Mouse (Mus musculus) myocyte (in vitro differentiated cells): ENCODE data around the gene Slc30a3. TPM values are rescaled to one million over a fixed set of nuclear protein-coding genes. Genes with fewer than 3 reads are reported as not detected.

Source experiments
- H3K27me3 ChIP-seq: one replicate; pipeline ENCODE4 v1.6.1; 2011; ENCODE audit not compliant: control insufficient read depth, insufficient read depth, insufficient read length
- H3K36me3 ChIP-seq: one replicate; pipeline ENCODE4 v1.6.1; 2011; ENCODE audit not compliant: control insufficient read depth, insufficient read depth
- H3K4me2 ChIP-seq: one replicate; pipeline ENCODE4 v1.6.1; 2011; ENCODE audit warnings: low read depth, control low read depth
- H3K4me3 ChIP-seq: one replicate; pipeline ENCODE4 v1.5.1; 2011; ENCODE audit warnings: mild to moderate bottlenecking, control low read depth, moderate library complexity
- H3K79me2 ChIP-seq: one replicate; pipeline ENCODE4 v1.6.1; 2011; ENCODE audit not compliant: control insufficient read depth, insufficient read depth
- H3ac ChIP-seq: one replicate; pipeline ENCODE4 v1.6.1; 2011; ENCODE audit not compliant: control insufficient read depth, insufficient read length
- CEBPB ChIP-seq: IDR thresholded peaks from 2 replicates; pipeline ENCODE4 v1.6.1; 2011; ENCODE audit warnings: mild to moderate bottlenecking, moderate library complexity; ENCODE audit not compliant: poor library complexity, insufficient read depth, severe bottlenecking
- E2F4 ChIP-seq: IDR thresholded peaks from one replicate; pipeline ENCODE4 v1.6.1; 2011; ENCODE audit warnings: mild to moderate bottlenecking, control low read depth, moderate library complexity; ENCODE audit not compliant: insufficient read depth
- MAX ChIP-seq: IDR thresholded peaks from one replicate; pipeline ENCODE4 v1.6.1; 2011; ENCODE audit warnings: low read depth, mild to moderate bottlenecking, control low read depth
- MYOD1 ChIP-seq, 3 experiments: IDR thresholded peaks; one replicate each; pipeline ENCODE4 v1.6.1; 2011; ENCODE audit warnings: control low read depth in 2 of 3, low read depth in 2 of 3, mild to moderate bottlenecking in 2 of 3, moderate library complexity in 1 of 3; ENCODE audit not compliant: insufficient read length in 2 of 3, control insufficient read depth in 1 of 3
- MYOG ChIP-seq, 3 experiments: IDR thresholded peaks; one replicate each; pipeline ENCODE4 v1.6.1; 2011; ENCODE audit warnings: control low read depth in 2 of 3, low read depth in 2 of 3, mild to moderate bottlenecking in 2 of 3; ENCODE audit not compliant: insufficient read length in 2 of 3, control insufficient read depth in 1 of 3, insufficient read depth in 1 of 3
- POLR2A ChIP-seq: IDR thresholded peaks from one replicate; pipeline ENCODE4 v1.6.1; 2011; ENCODE audit warnings: low read depth, mild to moderate bottlenecking, control low read depth, moderate library complexity; ENCODE audit not compliant: insufficient read length
- POLR2AphosphoS2 ChIP-seq: IDR thresholded peaks from one replicate; pipeline ENCODE4 v1.6.1; 2011; ENCODE audit warnings: low read depth, control low read depth; ENCODE audit not compliant: insufficient read length
- REST ChIP-seq: IDR thresholded peaks from one replicate; pipeline ENCODE4 v1.6.1; 2011; ENCODE audit warnings: mild to moderate bottlenecking, control low read depth, moderate library complexity; ENCODE audit not compliant: insufficient read depth, insufficient read length
- SRF ChIP-seq: IDR thresholded peaks from one replicate; pipeline ENCODE4 v1.6.1; 2011; ENCODE audit warnings: low read depth; ENCODE audit not compliant: control insufficient read depth, insufficient read length
- TCF12 ChIP-seq: IDR thresholded peaks from one replicate; pipeline ENCODE4 v1.6.1; 2011; ENCODE audit warnings: mild to moderate bottlenecking, control low read depth; ENCODE audit not compliant: poor library complexity, insufficient read depth, severe bottlenecking
- TCF3 ChIP-seq: IDR thresholded peaks from one replicate; pipeline ENCODE4 v1.6.1; 2011; ENCODE audit warnings: low read depth, control low read depth; ENCODE audit not compliant: insufficient read length
- USF1 ChIP-seq: IDR thresholded peaks from one replicate; pipeline ENCODE4 v1.6.1; 2011; ENCODE audit warnings: low read depth, mild to moderate bottlenecking, control low read depth, moderate library complexity
- polyA plus RNA-seq: library from polyadenylated mRNA; unstranded; fragments of >200 nt; fragmentation: generic; extraction: Trizol; gene quantifications from one replicate; pipeline ENCODE4 v1.2.1, GENCODE M21; 2012; ENCODE audit warnings: missing spikeins

The Slc30a3 gene
- polyA plus RNA-seq, 1 experiment = 0.19 TPM

DNA sequence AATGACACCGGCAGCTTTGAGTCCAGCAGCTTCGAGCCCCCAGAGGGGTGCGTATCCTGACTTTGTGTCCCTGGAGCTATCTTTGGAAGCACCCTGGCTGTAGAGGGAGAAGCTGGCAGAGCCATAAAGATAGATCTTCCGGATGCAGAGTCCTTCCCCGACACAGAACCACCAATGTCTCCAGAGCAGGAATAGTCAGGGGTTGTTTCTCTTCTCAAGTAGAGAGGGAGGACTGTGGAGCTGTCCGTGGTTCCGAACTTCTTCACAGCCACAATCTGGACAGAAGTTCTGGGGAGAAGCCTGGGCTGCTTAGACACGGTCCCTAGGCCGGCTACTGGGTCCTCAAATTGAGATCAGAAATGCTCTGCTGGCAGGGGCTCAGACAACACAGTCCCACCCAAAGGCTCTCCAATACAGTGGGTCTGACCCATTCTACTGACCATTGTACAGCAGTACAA lies 31.0 kb upstream of the Slc30a3 start:
- H3ac ChIP-seq = no peak overlapping the region
- TF ChIP-seq TCF12 (no peak), REST (peak; percentile 68), CEBPB (no peak), E2F4 (no peak), SRF (no peak), POLR2A (no peak)
- no peaks in the 10 kb centered on the region for H3K79me2 ChIP-seq
- H3K4me2 ChIP-seq = no peak overlapping the region
- no peak overlapping the region for H3K4me3 ChIP-seq
- no peaks in the 10 kb centered on the region for H3K36me3 ChIP-seq
- peaks cover 22% of the 10 kb centered on the region for H3K27me3 ChIP-seq

DNA sequence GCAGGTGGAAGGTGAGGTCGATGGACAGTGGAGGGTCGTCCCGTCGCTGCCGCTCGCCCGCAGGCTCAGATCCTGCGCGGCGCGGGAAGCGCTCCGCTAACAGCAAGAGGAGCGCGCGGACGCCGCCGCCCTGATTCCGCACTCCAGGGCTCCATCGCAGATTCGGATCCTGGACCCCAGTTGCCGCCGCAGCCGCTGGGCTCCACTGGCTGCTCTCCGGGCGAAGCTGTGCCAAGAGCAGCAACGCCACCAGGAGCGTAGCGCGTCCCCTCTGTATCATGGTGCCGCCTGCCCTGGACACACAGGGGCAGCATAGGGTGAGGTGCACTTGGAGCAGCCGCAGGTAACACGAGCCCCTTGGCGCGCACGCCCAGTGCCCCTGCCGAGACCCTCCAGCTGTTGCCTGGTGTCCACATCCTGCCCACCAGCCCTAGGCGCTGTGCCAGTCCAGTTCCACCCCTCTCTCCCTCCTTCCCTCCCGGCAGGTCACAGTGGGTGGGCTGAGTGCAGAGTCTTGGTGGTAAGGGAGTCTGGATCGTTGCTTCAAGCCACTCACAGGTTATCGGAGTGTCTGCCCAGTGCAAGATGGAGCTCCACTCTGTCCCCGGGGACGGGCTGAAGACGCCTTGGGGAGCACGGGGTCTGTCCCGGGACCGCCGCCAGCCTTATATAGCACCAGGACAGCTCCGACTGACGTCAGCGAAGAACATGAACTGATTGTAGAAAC lies 30.4 kb upstream of the Slc30a3 start, which contains the start of gene Ucn:
Gene Ucn, minus strand, starts transcription at position 589 of the 727 bp plus-strand sequence.
- no peak for TF ChIP-seq E2F4
- no peak for TF ChIP-seq POLR2A
- TF ChIP-seq MYOG (IDR thresholded peaks at IDR 0.05; ENCODE audit: control insufficient read depth in 1 of 3, insufficient read depth in 1 of 3, insufficient read length in 2 of 3, low read depth in 2 of 3) = peak in 2 of 3 experiments; percentile 54 to 60
- TF ChIP-seq SRF = no peak
- no peak for TF ChIP-seq USF1
- peak; percentile 47 for TF ChIP-seq POLR2AphosphoS2
- peak in 2 of 3 experiments; percentile 40 to 69 for TF ChIP-seq MYOD1 (IDR thresholded peaks at IDR 0.05; ENCODE audit: control insufficient read depth in 1 of 3, insufficient read length in 2 of 3, low read depth in 2 of 3)
- no peak for TF ChIP-seq CEBPB
- Histone ChIP-seq H3K4me3 (no peak within 1 kb of the TSS), H3K36me3 (no peaks in the 10 kb centered on the region), H3ac (no peak within 1 kb of the TSS), H3K4me2 (no peak within 1 kb of the TSS), H3K27me3 (peaks cover 22% of the 10 kb centered on the region), H3K79me2 (no peaks in the 10 kb centered on the region)

DNA sequence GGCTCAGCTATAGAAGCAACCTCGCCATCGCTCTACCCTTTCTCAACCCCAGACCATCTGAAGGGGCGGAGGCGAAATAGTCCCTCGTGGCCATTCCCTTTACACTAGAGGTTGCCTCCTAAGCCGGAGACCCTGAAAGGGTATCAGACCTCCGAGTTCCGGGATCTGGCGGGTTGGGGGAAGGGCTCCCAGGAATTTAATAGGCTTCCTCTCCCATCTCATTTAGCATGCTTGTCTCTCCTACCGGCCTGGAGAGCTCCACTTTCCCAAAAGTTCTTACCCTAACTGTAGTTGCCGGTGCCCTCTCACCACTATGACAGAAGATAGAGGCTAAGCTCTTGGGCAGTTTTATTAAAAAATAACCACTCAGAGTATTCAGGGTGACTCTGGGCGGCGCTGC lies 29.6 kb upstream of the Slc30a3 start:
- Histone ChIP-seq H3K36me3 (no peaks in the 10 kb centered on the region), H3K27me3 (peaks cover 22% of the 10 kb centered on the region), H3K79me2 (no peaks in the 10 kb centered on the region), H3ac (no peak overlapping the region), H3K4me3 (no peak overlapping the region), H3K4me2 (no peak overlapping the region)
- no peak for TF ChIP-seq POLR2A
- TF ChIP-seq POLR2AphosphoS2 = no peak
- no peak for TF ChIP-seq REST
- TF ChIP-seq USF1 = no peak
- TF ChIP-seq CEBPB = no peak
- TF ChIP-seq MYOD1 (IDR thresholded peaks at IDR 0.05; ENCODE audit: control insufficient read depth in 1 of 3, insufficient read length in 2 of 3, low read depth in 2 of 3) = no peak

DNA sequence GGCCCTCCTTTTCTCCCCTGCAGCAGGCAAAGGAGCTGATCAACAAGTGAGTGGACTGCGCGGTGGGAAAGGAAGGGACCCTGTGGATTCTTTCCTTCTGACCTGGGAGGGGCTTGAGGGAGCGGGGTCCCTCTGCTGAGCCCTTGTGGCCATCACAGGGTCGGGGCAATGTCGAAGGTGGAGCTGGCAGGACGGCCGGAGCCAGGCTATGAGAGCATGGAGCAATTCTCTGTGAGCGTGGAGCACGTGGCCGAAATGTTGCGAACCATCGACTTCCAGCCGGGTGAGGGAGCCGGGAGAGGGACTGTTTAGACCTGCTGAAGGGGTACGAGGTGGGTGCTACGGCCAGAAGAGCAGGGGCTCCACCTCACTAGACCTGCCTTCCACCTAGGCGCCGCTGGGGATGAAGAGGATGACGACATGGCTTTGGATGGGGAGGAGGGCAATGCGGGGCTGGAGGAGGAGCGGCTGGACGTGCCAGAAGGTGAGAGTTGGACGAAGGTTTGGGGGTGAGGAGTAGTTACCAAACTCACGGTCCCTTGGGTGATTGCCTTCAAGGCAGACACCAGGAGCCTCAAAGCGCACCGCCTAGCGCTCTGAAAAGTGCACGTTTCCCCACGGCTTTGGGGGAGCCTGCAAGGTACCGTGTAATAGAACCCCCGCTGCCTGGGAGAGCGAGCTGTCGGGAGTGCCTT lies 28.8 kb upstream of the Slc30a3 start:
- Histone ChIP-seq H3K4me3 (no peak overlapping the region), H3ac (no peak overlapping the region), H3K36me3 (no peaks in the 10 kb centered on the region), H3K79me2 (no peaks in the 10 kb centered on the region), H3K27me3 (peaks cover 24% of the 10 kb centered on the region), H3K4me2 (no peak overlapping the region)
- no peak for TF ChIP-seq REST

DNA sequence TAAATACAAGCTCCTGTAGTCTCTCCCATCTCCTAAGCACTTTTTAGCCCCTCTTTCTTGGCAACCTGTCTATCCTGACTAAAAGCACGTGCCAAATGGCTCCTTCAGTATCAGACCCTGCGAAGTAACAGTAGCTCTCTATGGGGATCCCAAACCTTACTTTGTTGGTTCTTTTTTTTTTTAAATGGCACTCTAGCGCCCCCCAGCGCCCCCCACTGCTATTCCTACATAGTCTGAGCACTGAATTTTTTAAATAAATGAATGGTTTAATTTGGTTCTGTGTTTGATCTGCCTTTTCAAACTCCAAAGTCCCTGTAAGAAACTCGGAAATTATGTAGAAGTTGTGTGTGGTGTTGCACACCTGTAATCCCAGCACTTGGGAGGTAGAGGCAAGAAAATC lies 18.0 kb upstream of the Slc30a3 start:
- no peak overlapping the region for H3K4me2 ChIP-seq
- no peak overlapping the region for H3ac ChIP-seq
- H3K36me3 ChIP-seq = no peaks in the 10 kb centered on the region
- H3K27me3 ChIP-seq = peaks cover 5% of the 10 kb centered on the region
- H3K4me3 ChIP-seq = no peak overlapping the region
- TF ChIP-seq TCF3 = no peak
- no peak for TF ChIP-seq USF1
- no peak for TF ChIP-seq REST
- TF ChIP-seq POLR2AphosphoS2 = no peak
- TF ChIP-seq MAX = no peak
- no peak for TF ChIP-seq MYOD1 (IDR thresholded peaks at IDR 0.05; ENCODE audit: control insufficient read depth in 1 of 3, insufficient read length in 2 of 3, low read depth in 2 of 3)
- no peak for TF ChIP-seq POLR2A
- TF ChIP-seq TCF12 = no peak
- TF ChIP-seq E2F4 = no peak
- no peak for TF ChIP-seq SRF
- TF ChIP-seq MYOG (IDR thresholded peaks at IDR 0.05; ENCODE audit: control insufficient read depth in 1 of 3, insufficient read depth in 1 of 3, insufficient read length in 2 of 3, low read depth in 2 of 3) = no peak
- TF ChIP-seq CEBPB = no peak
- H3K79me2 ChIP-seq = no peaks in the 10 kb centered on the region
